Mouse (Mus musculus) lung, adult 2 months (tissue): ENCODE data around the gene Gm14190.

Experiments
- CTCF ChIP-seq: fragments of 200-500 bp; IDR thresholded peaks from 2 replicates; pipeline ENCODE4 v1.5.1; 2011; ENCODE audit warnings: mild to moderate bottlenecking, low read length, control low read depth; ENCODE audit not compliant: insufficient read depth
- POLR2A ChIP-seq: fragments of 200-500 bp; IDR thresholded peaks from 2 replicates; pipeline ENCODE4 v1.6.1; 2011; ENCODE audit warnings: low read depth, mild to moderate bottlenecking, control low read depth, low read length, borderline replicate concordance; ENCODE audit errors: extremely low read depth

- TF ChIP-seq CTCF (no peak), POLR2A (no peak)
These were observed 7.1 kb downstream of the Gm14190 start for GRCm38 (mm10) chr11:99683481-99683880.
